Mouse (Mus musculus) ovary, adult 2 months (tissue): ENCODE data around the gene Tunar. TPM values are rescaled to one million over a fixed set of nuclear protein-coding genes. Genes with fewer than 3 reads are reported as not detected.

Experiments used
- polyA plus RNA-seq: library from polyadenylated mRNA; depleted of rRNA; stranded (reverse); fragments of >200 nt; gene quantifications from 2 replicates; pipeline ENCODE4 v1.2.3, GENCODE M21; 2012; rRNA removed

Tunar gene
- polyA plus RNA-seq = not detected in 2 replicates

DNA sequence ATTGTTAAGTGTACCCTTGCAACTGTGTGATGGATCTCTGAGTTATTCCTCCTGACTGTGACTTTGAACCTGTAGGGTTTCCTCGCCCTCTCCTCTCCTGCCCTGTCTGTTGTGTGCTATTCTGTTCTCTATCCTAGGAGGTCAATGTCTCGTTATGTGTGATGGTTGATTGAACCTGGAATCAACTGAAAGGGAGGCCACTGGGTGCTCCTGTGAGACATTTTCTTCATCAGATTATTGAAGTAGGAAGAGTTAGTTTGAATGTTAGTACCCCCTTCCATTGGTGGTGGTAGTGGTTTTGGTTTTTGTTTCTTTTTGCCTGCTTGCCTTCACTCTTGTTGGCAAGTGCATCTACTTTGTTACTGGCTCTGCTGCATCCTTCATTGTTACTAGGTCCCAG lies at the start of gene Tunar:
Gene Tunar (plus strand): TSS at position 301 of the 400 bp plus-strand sequence.

Other genes with a start within 250 kb of the Tunar start
- 5.1 and 6.5 TPM in 2 replicates for gene Tcl1b2, start 187.9 kb upstream of the Tunar start, polyA plus RNA-seq
- gene Tcl1b1, start 174.2 kb upstream of the Tunar start, polyA plus RNA-seq = 8.5 and 11.8 TPM in 2 replicates
- 0.80 and 0.86 TPM in 2 replicates for gene Tcl1b5, start 157.5 kb upstream of the Tunar start, polyA plus RNA-seq
- 1.6 and 2.5 TPM in 2 replicates for gene Tcl1b3, start 142.8 kb upstream of the Tunar start, polyA plus RNA-seq
- gene Tcl1b4, start 131.9 kb upstream of the Tunar start, polyA plus RNA-seq = 2.2 and 3.1 TPM in 2 replicates
- 26.5 and 35.3 TPM in 2 replicates for gene Tcl1, start 111.1 kb upstream of the Tunar start, polyA plus RNA-seq
- 5.8 TPM in 2 replicates for gene D430019H16Rik, start 120.0 kb downstream of the Tunar start, polyA plus RNA-seq
- 0.91 and 1.8 TPM in 2 replicates for gene Bdkrb2, start 229.4 kb downstream of the Tunar start, polyA plus RNA-seq